Mouse (Mus musculus): ENCODE results near the gene Rab3a. TPM values are rescaled to one million over a fixed set of nuclear protein-coding genes. Genes with fewer than 3 reads are reported as not detected.

Gene Rab3a
- polyA plus RNA-seq, 1 experiment from 2014 or later: 23.4 TPM

- Histone ChIP-seq H3K4me3 (replicated peaks; ENCODE audit: low read length) (peak overlapping the region; percentile 8; the same call in 1 of the 2 replicates), H3K9me3 (replicated peaks; ENCODE audit: control insufficient read depth, low read length) (no peaks in the 10 kb centered on the region), H3K27me3 (ENCODE audit: control insufficient read depth, insufficient read depth, low read length) (no peaks in the 10 kb centered on the region), H3K9ac (ENCODE audit: low read length) (peak overlapping the region; percentile 98), H3K4me1 (ENCODE audit: control insufficient read depth, insufficient read depth, low read length) (peaks cover 46% of the 10 kb centered on the region), H3K4me2 (ENCODE audit: low read depth, low read length) (peak overlapping the region; percentile 69; the same call in 1 of the 2 replicates), H3K27ac (ENCODE audit: low read length) (peak overlapping the region; percentile 89), H3K36me3 (ENCODE audit: control insufficient read depth, insufficient read depth, low read length) (peaks cover 28% of the 10 kb centered on the region)
- WGBS: 95% methylated on average over 18 of the region's 18 CpGs
- no peak for ATAC-seq (ENCODE audit: insufficient read depth, low FRiP score)
These were observed 20.3 kb downstream of the Rab3a start for GRCm38 (mm10) chr8:70774740-70775139.

- Histone ChIP-seq H3K9me3 (replicated peaks; ENCODE audit: control insufficient read depth, low read length) (no peaks in the 10 kb centered on the region), H3K4me1 (ENCODE audit: control insufficient read depth, insufficient read depth, low read length) (peaks cover 45% of the 10 kb centered on the region), H3K36me3 (ENCODE audit: control insufficient read depth, insufficient read depth, low read length) (peaks cover 28% of the 10 kb centered on the region), H3K27me3 (ENCODE audit: control insufficient read depth, insufficient read depth, low read length) (no peaks in the 10 kb centered on the region), H3K27ac (ENCODE audit: low read length) (no peak overlapping the region), H3K4me2 (ENCODE audit: low read depth, low read length) (peak overlapping the region; percentile 69), H3K4me3 (replicated peaks; ENCODE audit: low read length) (peak overlapping the region; percentile 90), H3K9ac (ENCODE audit: low read length) (peak overlapping the region; percentile 98)
- ATAC-seq (ENCODE audit: insufficient read depth, low FRiP score): no peak
- WGBS: 86% methylated on average over 5 of the region's 5 CpGs
These were observed 20.7 kb downstream of the Rab3a start for GRCm38 (mm10) chr8:70775227-70775626.

- H3K4me2 ChIP-seq (ENCODE audit: low read depth, low read length): peak overlapping the region; percentile 69
- H3K36me3 ChIP-seq (ENCODE audit: control insufficient read depth, insufficient read depth, low read length): peaks cover 29% of the 10 kb centered on the region
- peak overlapping the region; percentile 73 for H3K27ac ChIP-seq (ENCODE audit: low read length)
- H3K9me3 ChIP-seq (replicated peaks; ENCODE audit: control insufficient read depth, low read length): no peaks in the 10 kb centered on the region
- H3K4me3 ChIP-seq (replicated peaks; ENCODE audit: low read length): peak overlapping the region; percentile 90
- ATAC-seq (ENCODE audit: insufficient read depth, low FRiP score): no peak
- H3K9ac ChIP-seq (ENCODE audit: low read length): peak overlapping the region; percentile 98
- 2% methylated on average over 34 of the region's 34 CpGs for WGBS
- no peaks in the 10 kb centered on the region for H3K27me3 ChIP-seq (ENCODE audit: control insufficient read depth, insufficient read depth, low read length)
- H3K4me1 ChIP-seq (ENCODE audit: control insufficient read depth, insufficient read depth, low read length): peaks cover 45% of the 10 kb centered on the region
These were observed 21.5 kb downstream of the Rab3a start for GRCm38 (mm10) chr8:70775851-70776495.

- peak; percentile 92 for ATAC-seq (ENCODE audit: insufficient read depth, low FRiP score)
- Histone ChIP-seq H3K4me3 (replicated peaks; ENCODE audit: low read length) (peak within 1 kb of the TSS; percentile 90), H3K9me3 (replicated peaks; ENCODE audit: control insufficient read depth, low read length) (no peaks in the 10 kb centered on the region), H3K4me1 (ENCODE audit: control insufficient read depth, insufficient read depth, low read length) (peaks cover 45% of the 10 kb centered on the region), H3K9ac (ENCODE audit: low read length) (peak within 1 kb of the TSS; percentile 98), H3K27me3 (ENCODE audit: control insufficient read depth, insufficient read depth, low read length) (no peaks in the 10 kb centered on the region), H3K36me3 (ENCODE audit: control insufficient read depth, insufficient read depth, low read length) (peaks cover 22% of the 10 kb centered on the region), H3K4me2 (ENCODE audit: low read depth, low read length) (peak within 1 kb of the TSS; percentile 69), H3K27ac (ENCODE audit: low read length) (peak within 1 kb of the TSS; percentile 100)
- WGBS: under 1% methylated on average over 90 of the region's 94 CpGs
These were observed 22.3 kb downstream of the Rab3a start, which contains the start of gene Pik3r2 for GRCm38 (mm10) chr8:70776496-70777444. Gene Pik3r2, minus strand, starts transcription at chr8:70776713.

GRCm38 (mm10) chr8:70780093-70780492, 25.6 kb downstream of the Rab3a start:
- Histone ChIP-seq H3K4me2 (ENCODE audit: low read depth, low read length) (no peak overlapping the region), H3K27me3 (ENCODE audit: control insufficient read depth, insufficient read depth, low read length) (no peaks in the 10 kb centered on the region), H3K9ac (ENCODE audit: low read length) (peak overlapping the region; percentile 33; the same call in 1 of the 2 replicates), H3K9me3 (replicated peaks; ENCODE audit: control insufficient read depth, low read length) (no peaks in the 10 kb centered on the region), H3K4me1 (ENCODE audit: control insufficient read depth, insufficient read depth, low read length) (peaks cover 16% of the 10 kb centered on the region), H3K36me3 (ENCODE audit: control insufficient read depth, insufficient read depth, low read length) (peaks cover 26% of the 10 kb centered on the region), H3K4me3 (replicated peaks; ENCODE audit: low read length) (no peak overlapping the region), H3K27ac (ENCODE audit: low read length) (no peak overlapping the region)
- 68% methylated on average over 11 of the region's 11 CpGs for WGBS
- no peak for ATAC-seq (ENCODE audit: insufficient read depth, low FRiP score)

GRCm38 (mm10) chr8:70786291-70787050, 32.0 kb downstream of the Rab3a start:
- H3K36me3 ChIP-seq (ENCODE audit: control insufficient read depth, insufficient read depth, low read length): peaks cover 24% of the 10 kb centered on the region
- H3K4me2 ChIP-seq (ENCODE audit: low read depth, low read length): no peak overlapping the region
- H3K4me3 ChIP-seq (replicated peaks; ENCODE audit: low read length): no peak overlapping the region
- H3K27me3 ChIP-seq (ENCODE audit: control insufficient read depth, insufficient read depth, low read length): no peaks in the 10 kb centered on the region
- H3K9me3 ChIP-seq (replicated peaks; ENCODE audit: control insufficient read depth, low read length): no peaks in the 10 kb centered on the region
- H3K27ac ChIP-seq (ENCODE audit: low read length): no peak overlapping the region
- no peak for ATAC-seq (ENCODE audit: insufficient read depth, low FRiP score)
- 89% methylated on average over 25 of the region's 25 CpGs for WGBS
- H3K4me1 ChIP-seq (ENCODE audit: control insufficient read depth, insufficient read depth, low read length): peaks cover 17% of the 10 kb centered on the region
- no peak overlapping the region for H3K9ac ChIP-seq (ENCODE audit: low read length)

GRCm38 (mm10) chr8:70787051-70787445, 32.6 kb downstream of the Rab3a start:
- peaks cover 24% of the 10 kb centered on the region for H3K36me3 ChIP-seq (ENCODE audit: control insufficient read depth, insufficient read depth, low read length)
- no peak overlapping the region; the same call in 1 of the 2 replicates for H3K27ac ChIP-seq (ENCODE audit: low read length)
- ATAC-seq (ENCODE audit: insufficient read depth, low FRiP score): no peak
- no peak overlapping the region for H3K9ac ChIP-seq (ENCODE audit: low read length)
- H3K4me1 ChIP-seq (ENCODE audit: control insufficient read depth, insufficient read depth, low read length): peaks cover 23% of the 10 kb centered on the region
- H3K9me3 ChIP-seq (replicated peaks; ENCODE audit: control insufficient read depth, low read length): no peaks in the 10 kb centered on the region
- H3K27me3 ChIP-seq (ENCODE audit: control insufficient read depth, insufficient read depth, low read length): no peaks in the 10 kb centered on the region
- H3K4me3 ChIP-seq (replicated peaks; ENCODE audit: low read length): no peak overlapping the region
- H3K4me2 ChIP-seq (ENCODE audit: low read depth, low read length): no peak overlapping the region
- WGBS: 85% methylated on average over 3 of the region's 3 CpGs

GRCm38 (mm10) chr8:70787941-70788667, 33.6 kb downstream of the Rab3a start:
- H3K4me3 ChIP-seq (replicated peaks; ENCODE audit: low read length): no peak overlapping the region
- H3K27me3 ChIP-seq (ENCODE audit: control insufficient read depth, insufficient read depth, low read length): no peaks in the 10 kb centered on the region
- H3K9me3 ChIP-seq (replicated peaks; ENCODE audit: control insufficient read depth, low read length): no peaks in the 10 kb centered on the region
- no peak overlapping the region for H3K27ac ChIP-seq (ENCODE audit: low read length)
- H3K9ac ChIP-seq (ENCODE audit: low read length): no peak overlapping the region
- WGBS: 34% methylated on average over 30 of the region's 30 CpGs
- H3K4me1 ChIP-seq (ENCODE audit: control insufficient read depth, insufficient read depth, low read length): peaks cover 29% of the 10 kb centered on the region
- peaks cover 21% of the 10 kb centered on the region for H3K36me3 ChIP-seq (ENCODE audit: control insufficient read depth, insufficient read depth, low read length)
- no peak overlapping the region for H3K4me2 ChIP-seq (ENCODE audit: low read depth, low read length)
- ATAC-seq (ENCODE audit: insufficient read depth, low FRiP score): peak; percentile 14; the same call in 1 of the 2 replicates

Data from stomach, embryonic 16.5 days (tissue).